Comparison of ENCODE assay signal across 15 mouse cellular contexts in genomic region chr4:65473141-65473540, GRCm38 (mm10).
"Had no signal": no experiment of that assay in that cellular context is flagged by ENCODE, and none has a peak within 500 bp of the region (broad histone marks: within the 10 kb centered on the region; RNA-seq: fewer than 3 reads in every experiment).

No protein-coding gene starts in this region.

- ATAC-seq: liver, embryonic 12.5 days had no signal

- H3K9ac ChIP-seq: limb, embryonic 15.5 days; liver, embryonic 12.5 days; lung, embryonic 14.5 days; midbrain, embryonic 12.5 days; neural tube, embryonic 12.5 days; stomach, embryonic 15.5 days had no signal

- H3K36me3 ChIP-seq: limb, embryonic 15.5 days; liver, embryonic 12.5 days; midbrain, embryonic 12.5 days; neural tube, embryonic 12.5 days; stomach, embryonic 15.5 days had no signal

- H3K9me3 ChIP-seq: limb, embryonic 15.5 days; liver, embryonic 12.5 days; midbrain, embryonic 12.5 days; neural tube, embryonic 12.5 days; stomach, embryonic 15.5 days had no signal

- H3K27me3 ChIP-seq: limb, embryonic 15.5 days; liver, embryonic 12.5 days; megakaryocyte, embryonic 14.5 days; midbrain, embryonic 12.5 days; neural tube, embryonic 12.5 days; stomach, embryonic 15.5 days had no signal

- H3K4me2 ChIP-seq: limb, embryonic 15.5 days; liver, embryonic 12.5 days; lung, embryonic 14.5 days; midbrain, embryonic 12.5 days; neural tube, embryonic 12.5 days; stomach, embryonic 15.5 days had no signal

- DNase-seq: kidney, postnatal 25 days; lung, embryonic 14.5 days; lung, postnatal 10 days; right cerebral cortex, postnatal 14 days; thymus, adult 2 months; thymus, postnatal 25 days had no signal

- H3K4me3 ChIP-seq: left cerebral cortex, adult 2 months; limb, embryonic 15.5 days; liver, embryonic 12.5 days; megakaryocyte, embryonic 14.5 days; midbrain, embryonic 12.5 days; myocyte; neural tube, embryonic 12.5 days; stomach, embryonic 15.5 days had no signal

- H3K4me1 ChIP-seq: liver, embryonic 12.5 days; megakaryocyte, embryonic 14.5 days; neural tube, embryonic 12.5 days had no signal

- H3K27ac ChIP-seq: left cerebral cortex, adult 2 months; limb, embryonic 15.5 days; liver, embryonic 12.5 days; macrophage; midbrain, embryonic 12.5 days; neural tube, embryonic 12.5 days; stomach, embryonic 15.5 days had no signal
